Mouse (Mus musculus): ENCODE measurements at regions not wholly inside any gene's neighbourhood (a gene's known extent, or its start where the extent isn't known, plus 50 kb on each side); places are given as distances from the start of the nearest gene placed in this dataset.
"Not testable (repeated sequence)": the region's sequence is repeated elsewhere in the genome, so short reads cannot be mapped to it uniquely, and the experiment has no call there.

DNA sequence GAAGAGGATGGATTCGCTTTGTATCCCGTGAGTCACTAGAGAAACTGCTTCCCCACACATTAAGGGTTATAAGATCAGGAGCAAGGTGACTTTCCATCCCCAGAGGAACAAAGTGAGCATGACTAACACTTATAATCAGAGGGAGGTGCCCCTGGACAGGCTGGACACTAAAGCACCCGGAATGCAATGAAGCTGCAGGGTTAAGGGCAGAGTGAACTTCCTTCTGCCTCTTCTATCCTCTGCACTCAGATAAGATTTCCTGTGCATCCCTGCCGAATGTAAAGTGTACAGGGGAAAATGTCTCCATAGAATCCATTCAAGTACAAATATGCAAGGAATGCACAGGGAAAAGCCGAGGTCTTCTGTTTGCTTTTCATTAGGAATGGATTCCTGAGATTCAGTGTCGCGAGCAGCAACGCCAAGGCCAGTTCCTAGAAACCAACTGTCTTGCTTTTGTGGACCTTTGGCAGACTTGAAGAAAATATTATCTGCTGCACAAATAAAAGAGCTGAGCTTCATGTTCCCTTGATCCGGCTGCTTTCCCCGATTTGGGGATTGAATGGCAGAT, 58.5 kb upstream of the Fbxl7 start:
- in situ Hi-C loops (cut with MboI) = no loop called here

DNA sequence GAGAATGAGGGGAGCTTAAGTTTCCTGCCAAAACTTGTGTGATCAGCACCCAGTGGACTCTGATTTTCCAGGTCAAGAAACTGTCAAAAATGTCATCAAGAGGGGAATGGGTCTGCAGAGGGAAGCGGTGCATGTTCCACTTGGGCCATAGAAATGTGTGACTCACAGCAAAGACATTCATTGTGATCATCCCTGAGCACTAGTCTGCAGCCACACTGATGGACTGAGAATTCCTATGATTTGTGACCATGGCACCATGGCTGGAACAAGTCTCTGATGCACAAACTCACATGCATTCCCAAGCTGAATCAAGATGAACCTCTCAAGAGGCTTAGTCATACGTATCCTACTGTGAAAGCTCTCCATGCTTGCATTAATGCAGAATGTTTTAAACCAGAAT, 63.6 kb upstream of the Fbxl7 start:
- in situ Hi-C loops (cut with MboI) = no loop called here

DNA sequence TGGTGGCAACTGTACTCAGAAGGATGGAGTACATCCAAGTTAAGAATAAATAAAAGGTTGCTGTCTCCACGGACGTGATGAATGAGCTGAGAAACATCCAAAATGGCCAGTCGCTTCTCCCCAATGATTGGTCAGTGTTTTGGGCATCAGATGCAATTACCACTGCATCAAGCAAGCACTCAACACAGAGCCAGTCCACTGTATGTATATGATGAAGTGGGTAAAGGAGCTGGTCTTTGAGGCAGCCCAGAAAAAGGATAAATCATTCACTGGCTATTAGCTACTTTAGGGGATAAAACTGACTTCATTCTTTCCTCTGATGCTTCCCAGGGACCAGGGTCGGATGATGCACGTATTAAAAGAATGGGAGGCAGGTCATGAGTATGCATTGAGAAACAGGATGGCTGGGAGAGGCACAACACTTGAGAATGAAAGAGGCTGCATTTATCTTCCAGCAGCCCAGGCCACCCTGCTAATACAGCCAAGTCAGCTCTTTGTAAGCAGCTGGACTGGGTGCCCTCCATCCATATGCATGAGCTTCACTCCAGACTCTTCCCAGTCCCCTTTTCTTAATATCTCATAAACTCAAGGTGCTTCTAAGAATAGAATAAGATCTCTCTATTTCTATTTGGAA, 73.1 kb upstream of the Fbxl7 start:
- in situ Hi-C loops (cut with MboI) = no loop called here

DNA sequence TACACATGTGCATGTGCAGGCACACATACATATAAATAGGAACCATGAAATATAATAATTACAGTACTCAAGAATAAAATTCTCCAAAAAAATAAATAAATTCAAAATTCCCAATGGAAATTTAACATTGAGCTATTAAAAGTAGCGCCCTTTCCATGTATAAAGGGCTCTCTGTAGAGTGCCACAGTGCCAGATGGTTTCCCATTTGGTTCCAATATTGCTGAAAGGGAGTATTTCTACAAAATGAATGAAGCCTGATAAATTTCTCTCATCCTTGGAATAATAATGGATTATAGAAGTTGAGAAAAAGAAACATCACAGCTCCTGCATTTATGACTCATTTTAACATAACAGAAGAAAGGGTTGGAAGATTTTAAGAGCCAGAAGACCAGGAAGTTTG, 75.4 kb upstream of the Fbxl7 start:
- in situ Hi-C loops (cut with MboI) = no loop called here

DNA sequence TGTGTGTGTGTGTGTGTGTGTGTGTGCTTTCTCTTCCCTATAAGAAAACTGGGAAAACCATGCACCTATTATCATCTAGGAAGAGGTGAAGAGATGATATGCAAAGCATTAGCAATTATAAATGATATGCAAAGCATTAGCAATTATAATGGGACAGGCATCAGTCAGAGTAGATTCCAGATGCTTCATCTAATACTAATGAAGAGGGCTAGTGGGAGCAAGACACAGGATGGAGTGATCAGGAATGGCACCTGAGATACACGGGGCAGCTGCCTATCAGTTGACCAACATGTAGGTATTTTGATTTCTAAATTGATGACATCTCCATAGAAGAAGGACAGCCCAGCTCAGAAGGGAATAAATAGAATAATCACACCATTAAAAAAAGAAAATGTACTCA, 97.7 kb upstream of the Fbxl7 start:
- in situ Hi-C loops (cut with MboI) = no loop called here

DNA sequence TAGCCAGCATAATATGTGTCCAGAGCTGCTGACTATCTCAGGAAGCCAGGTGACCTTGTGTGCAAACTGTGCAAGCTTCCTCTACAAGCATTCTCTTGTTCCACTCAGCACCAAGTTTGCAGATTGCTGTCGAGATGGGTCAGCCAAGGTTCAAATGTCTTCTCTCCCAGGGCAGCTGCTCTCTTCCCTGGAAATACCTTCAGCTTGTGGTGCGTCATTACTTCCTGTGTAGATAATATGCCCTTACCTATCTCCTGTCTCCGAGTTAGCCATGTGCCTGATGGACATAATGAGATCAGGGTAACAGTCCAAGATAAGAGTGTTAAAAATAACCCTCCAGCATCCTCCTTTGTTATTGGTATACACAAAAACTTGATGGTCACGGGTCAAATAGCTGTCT, 113.7 kb upstream of the Fbxl7 start:
- in situ Hi-C loops (cut with MboI) = no loop called here

DNA sequence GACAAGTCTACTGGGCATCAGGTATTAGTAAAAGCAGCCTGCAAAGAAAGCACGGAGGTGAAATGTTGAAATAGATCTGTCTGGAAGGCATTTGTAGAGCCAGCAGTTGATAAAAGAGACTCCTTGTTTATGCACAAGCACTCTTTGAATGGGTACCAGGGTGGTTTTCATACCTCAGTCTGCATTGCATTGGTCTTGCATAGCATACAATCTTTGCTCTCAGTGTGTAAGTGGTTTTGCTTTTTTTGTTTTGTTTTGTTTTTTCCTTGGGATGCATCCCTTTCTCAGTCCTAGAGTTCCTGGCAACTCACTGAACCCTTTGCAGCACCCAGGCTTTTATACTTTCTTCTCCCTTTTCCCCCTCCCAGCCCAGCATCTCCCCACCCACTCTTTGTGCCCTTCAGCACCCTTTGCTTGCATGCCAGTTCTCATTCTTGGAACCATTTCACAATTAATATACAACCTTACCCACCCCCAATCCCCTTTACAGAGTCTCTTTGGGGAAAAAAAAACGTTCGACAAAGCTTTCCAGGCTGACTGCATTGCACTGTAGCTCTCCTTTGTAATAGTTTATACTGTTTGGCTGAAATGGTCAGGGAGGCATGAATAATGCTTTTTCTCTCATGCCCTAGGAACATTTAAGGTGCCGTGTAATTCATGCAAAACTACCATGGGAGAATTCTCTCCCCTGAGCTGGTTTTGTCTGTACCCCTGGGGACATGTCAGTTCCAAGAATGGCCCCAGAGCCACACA, 118.7 kb upstream of the Fbxl7 start:
- in situ Hi-C loops (cut with MboI) = no loop called here

DNA sequence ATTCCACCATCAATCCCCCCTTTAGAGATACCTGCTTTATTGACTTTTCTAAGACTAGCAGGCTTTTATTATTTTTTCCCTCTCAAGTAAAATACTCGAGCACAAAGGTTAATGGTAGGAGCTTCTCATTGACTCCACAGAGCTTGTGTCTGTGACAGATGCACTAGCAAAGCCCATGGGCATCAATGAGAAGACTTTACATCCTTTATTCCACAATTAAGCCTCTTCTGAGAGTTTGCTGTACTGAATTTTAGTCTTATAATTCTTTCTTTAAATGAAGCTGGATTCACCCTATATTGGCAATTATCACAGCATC, 119.2 kb upstream of the Fbxl7 start:
- in situ Hi-C loops (cut with MboI) = no loop called here

DNA sequence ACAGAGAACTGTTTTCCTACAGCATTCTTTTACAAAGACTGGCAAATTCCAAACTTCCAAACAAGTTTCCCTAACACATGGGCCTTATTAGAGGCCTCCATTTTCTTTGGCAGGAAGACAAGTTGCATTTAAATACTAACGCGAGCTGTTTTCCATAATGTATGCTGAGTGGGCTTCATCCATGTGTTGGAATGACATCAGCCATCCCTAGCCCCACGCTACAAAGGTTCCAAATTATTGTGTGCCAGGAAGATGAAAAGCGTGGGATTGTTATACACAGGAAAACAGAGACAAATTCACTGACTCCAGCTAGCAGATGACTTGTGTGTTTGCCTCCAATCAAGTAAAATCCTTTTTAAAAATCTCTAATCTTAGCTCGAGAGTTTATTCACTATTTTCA, 125.1 kb upstream of the Fbxl7 start:
- in situ Hi-C loops (cut with MboI) = no loop called here

DNA sequence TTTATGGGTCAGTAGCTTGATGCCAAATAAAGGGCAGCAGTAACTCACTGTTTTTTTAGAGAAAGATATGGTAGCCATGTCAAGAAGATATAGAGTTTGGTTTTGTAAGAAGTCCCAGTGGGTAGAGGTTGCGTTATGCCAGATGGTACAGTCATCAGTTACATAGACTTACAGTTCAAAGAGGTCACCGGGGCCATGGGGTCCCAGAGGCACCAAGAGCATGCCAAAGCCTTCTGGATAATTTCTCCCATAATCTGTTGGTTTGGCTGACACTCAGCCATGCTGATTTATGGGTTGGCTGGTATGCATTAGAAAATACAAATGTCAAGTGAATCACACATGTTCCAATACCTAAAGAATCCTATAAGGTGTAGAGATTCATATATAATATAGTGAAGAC, 137.9 kb upstream of the Fbxl7 start:
- in situ Hi-C loops (cut with MboI) = no loop called here

DNA sequence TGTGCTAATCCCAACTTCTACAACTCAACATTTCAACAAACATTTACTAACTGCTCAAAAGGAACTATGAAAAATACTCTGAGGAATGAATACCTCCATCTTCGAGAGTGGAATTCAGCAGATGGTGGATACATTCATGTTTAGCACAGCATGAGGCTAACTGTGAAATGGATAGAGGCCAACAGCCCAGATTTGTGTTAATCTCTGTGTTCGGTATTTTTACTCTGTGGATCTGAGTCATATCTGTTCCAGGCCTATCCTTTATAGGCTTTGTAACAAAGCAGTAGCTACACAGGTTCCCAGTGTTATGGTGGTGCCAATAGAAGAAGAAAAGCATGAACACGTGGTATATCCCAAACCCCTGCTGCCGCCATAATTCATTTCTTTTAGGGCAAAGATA, 148.4 kb upstream of the Fbxl7 start:
- in situ Hi-C loops (cut with MboI) = no loop called here

DNA sequence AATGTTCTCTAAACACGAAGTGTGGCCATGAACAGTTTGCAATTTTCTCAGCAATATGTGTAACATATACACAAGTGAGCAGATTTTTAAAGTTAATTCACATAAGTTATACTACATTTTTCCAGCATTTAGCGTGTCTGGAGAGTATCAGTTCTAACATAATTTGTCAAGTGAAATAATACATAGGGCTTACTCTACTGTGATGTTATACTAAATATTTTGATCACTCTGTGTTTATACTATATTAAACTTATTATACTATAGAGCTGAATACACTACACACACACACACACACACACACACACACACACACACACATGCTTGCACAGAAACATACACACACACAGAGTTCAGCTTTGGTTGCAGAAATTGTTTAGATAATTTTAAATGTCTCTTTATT, 155.3 kb upstream of the Fbxl7 start:
- in situ Hi-C loops (cut with MboI) = no loop called here

DNA sequence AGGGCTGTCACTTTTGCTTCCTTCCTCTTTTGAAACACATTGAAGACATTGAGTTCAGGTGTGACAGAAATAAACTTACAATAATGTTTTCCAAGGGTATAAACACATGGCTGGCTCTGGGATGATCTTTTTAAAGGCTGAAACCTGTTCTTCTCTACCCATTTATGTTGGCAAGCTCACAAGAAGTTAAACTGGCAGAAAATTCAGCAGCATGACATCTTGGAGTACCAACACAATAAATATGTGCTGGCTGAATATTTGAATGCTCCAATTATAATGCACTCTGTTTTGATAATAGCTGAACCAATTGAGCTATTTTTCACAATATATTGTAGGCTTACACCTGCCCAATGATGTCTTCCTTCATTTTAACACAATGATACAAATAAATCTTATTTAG, 168.1 kb upstream of the Fbxl7 start:
- in situ Hi-C loops (cut with MboI) = no loop called here

DNA sequence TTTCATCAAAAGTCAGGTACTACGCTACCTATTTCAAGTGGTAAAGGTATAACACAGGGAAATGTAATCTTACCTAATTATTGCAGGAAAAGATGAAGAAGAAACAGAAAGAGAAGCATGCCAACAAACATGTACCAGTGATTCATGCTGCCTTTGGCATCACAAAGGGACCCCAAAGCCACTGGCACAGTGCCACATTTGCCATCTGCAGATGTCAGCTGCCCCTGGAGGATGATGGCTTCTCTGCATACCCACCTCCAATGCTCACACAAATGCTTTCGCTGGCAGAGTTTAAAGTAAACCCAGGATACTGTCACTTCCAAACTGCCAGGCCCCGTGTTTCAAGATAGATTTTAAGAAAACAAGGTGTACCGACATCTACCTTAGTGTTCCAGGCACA, 168.6 kb upstream of the Fbxl7 start:
- in situ Hi-C loops (cut with MboI) = no loop called here

DNA sequence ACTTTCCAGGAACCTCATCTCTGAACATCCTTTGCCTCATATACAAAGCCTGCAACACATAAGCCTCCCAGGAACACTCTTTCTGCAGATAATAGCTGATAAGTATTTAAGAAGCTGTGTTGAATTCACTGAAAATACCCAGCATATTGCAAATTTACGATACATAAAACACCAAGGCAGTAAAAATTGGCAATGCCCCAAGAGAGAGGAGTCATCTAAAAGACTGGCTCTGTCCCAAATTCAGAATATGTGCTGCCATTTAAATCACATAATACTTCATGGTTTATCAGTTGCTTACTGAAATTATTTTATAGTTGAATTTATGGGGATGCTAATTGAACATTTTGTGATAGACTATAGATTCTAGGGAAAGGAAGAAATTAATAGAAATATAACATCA, 172.3 kb upstream of the Fbxl7 start:
- in situ Hi-C loops (cut with MboI) = no loop called here

DNA sequence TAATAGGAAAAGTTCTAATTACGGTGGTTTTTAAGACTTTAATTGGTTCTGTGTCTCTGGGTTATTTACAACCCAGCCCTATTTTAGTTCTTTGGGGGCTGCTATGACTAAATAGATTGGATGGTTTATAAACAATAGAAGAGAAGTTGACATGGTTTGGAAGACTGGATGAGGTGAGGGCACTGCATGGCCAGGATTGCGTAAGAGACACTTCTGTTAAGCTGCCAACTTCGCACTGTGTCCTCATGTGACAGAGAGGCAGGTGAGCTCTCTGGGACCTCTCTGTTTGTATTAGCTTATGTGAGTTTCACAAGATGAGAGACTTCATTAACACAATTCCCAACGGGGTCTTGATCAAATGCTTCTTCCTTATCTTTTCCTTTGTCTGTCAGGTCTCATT, 182.5 kb upstream of the Fbxl7 start:
- in situ Hi-C loops (cut with MboI) = no loop called here

DNA sequence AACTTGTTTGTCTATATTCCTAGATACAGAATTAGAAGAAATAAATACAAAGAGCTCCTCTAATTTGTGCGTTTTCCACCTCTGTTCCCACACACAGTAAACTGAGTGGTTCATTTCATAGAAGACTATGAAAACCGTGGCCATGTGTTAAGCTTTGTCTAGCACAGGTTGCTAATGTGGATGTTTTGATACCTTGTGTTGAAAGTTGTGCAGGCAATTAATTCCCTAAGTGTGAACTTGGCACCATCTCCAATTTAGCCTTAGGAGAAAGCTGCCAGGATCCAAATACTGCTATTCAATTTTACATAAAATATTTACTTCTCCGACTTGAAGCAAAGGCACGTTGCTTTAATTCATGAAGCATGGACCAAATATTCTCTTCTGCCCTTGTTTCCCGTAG, 187.4 kb upstream of the Fbxl7 start:
- in situ Hi-C loops (cut with MboI) = no loop called here

DNA sequence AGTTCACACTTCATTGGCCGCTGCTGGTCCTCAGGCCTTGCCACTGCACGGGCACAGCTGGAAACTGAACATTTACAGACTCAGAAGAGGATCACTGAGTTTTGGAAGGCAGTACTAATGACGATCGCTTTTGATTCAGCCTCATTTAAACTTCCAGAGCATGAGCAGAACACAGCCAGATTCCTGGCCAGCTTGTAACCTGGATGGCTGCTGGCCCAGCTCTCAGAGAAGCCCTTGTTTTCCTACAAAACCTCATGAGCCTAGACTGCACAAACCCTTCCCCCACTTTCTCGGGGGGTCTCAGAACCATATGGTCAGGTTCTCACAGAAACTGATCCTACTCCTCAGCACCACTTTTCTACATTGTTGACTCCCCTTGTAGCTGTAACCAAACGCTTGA, 188.2 kb upstream of the Fbxl7 start:
- in situ Hi-C loops (cut with MboI) = no loop called here

DNA sequence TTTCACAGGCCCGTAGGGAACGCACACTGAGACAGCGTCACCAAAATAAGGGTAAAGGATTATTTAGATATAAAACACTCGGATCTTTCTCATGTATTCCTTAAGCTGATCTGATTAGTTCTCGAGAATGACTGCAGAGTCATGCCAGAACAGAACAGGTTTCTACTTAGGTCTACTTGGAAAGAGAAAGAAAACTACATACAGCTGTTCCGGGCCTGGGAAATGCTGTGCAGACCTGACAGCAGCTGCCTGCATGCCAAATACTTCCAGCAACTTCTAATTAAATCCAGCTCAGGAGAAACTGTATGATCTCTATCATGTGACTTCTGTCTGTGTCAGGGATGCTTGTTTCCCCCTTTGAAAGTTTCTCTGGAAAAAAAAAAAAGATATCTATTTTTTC, 193.8 kb upstream of the Fbxl7 start:
- in situ Hi-C loops (cut with MboI) = no loop called here

DNA sequence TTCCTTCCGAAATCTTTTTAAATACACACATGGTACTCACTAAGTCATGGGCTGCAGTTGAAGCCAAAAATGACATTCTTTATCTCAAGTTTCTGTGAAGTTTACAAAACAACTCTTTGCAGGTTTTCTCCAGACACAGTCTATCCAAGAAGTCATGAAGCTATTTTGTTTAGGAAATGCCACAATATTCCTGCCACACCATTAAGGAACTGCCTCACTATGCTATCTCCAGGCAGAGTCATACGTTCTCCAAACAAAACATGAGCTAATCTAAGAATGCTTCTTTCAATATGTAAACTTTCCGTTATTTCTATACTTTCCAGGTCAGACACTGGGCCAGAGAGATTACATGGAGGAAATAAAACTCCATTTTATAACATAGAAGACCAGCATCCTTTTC, 198.7 kb upstream of the Fbxl7 start:
- in situ Hi-C loops (cut with MboI) = no loop called here

DNA sequence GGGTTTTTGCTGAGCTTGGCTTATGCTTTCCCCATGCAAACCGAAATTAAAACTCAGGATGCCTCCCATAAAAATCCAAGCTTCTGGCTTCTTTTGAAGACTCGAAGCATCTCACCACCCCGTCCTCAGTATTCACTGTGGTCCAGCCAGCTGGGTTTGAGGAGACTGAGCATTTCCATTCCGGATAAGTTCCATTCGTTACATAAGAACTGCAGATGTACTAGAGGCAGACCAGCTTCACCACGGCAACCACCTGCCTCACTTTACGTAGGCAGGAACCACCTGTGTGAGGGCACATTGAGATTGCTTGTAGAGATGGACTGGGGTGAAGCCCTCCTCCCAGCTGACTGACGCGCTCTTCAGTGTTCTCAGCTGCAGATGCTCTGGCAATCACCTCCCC, 199.9 kb upstream of the Fbxl7 start:
- in situ Hi-C loops (cut with MboI) = no loop called here

DNA sequence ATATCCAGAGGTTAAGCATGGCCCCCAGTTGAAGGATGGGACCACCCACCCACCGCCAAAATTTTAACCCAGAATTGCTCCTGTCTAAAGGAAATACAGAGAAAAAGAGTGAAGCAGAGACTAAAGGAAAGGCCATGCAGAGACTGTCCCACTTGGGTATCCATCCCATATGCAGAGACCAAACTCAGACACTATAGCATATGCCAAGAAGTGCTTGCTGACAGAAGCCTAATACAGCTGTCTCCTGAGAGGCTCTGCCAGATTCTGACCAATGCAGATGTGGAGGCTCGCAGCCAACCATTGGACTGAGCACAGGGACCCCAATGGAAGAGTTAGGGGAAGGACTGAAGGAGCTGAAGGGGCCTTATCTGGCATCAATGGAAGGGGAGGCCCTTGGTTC, 206.2 kb upstream of the Fbxl7 start:
- in situ Hi-C loops (cut with MboI) = not testable (repeated sequence)

DNA sequence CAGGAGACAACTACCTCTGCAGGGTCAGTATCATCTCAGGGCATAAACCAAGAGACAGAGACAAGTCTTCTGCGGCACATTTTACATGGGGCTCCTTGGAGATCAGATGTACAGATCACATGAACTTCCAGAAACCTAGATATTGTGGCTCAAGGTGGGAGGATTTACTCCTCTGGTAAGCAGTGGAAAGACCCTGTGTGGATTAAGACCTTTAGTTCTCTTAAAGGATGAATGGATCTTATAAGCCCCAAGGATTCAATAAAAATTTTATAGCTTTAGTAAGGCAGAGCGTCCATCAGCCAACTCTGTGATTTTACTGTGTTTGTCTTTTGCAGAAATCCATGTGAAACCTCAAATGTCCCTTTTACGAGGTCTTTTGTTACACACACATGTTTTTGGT, 213.8 kb upstream of the Fbxl7 start:
- in situ Hi-C loops (cut with MboI) = no loop called here

DNA sequence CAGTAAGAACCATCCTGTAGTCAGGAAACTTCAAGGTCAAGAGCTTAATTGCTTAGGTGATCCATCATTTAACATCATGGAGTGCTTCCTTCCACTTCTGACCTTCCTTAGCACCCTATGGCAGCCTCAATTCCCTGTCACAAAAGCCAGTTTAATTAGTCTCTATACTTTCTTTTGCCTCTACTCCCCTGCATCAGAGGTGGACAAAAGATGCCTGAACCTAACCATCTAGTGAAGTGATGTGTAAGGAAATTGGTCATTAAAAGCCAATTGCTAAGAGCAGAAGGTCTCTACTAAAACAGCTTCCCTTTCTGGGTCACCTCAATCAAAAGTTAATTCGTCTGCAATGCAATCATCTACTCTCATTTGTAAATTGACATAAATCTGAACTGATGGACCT, 234.3 kb upstream of the Fbxl7 start:
- in situ Hi-C loops (cut with MboI) = no loop called here
